Mouse (Mus musculus): ENCODE results near the gene 1700113H08Rik. TPM values are rescaled to one million over a fixed set of nuclear protein-coding genes. Genes with fewer than 3 reads are reported as not detected.

Gene 1700113H08Rik
- total and polyA plus RNA-seq, 2 experiments from 2014 or later, result 0.27 TPM; not detected in 1

DNA sequence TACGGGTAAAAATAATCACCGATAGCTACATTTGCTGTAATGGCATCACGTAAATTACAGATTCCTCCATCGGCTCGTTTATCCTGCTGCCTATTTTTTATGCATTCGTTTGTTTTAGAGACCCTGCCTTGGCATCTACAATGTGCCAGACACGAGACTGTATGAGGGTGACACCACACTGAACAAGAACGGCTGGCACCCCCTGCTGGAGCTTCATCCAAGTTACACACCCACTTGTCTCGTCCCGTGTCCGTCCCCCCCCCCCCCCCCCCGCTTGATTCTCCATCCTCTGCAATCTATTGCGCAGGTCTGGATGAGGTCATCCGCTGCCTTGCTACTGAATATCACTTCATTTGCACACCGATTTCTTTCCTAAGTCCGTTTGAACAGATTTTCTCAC, 37.1 kb upstream of the 1700113H08Rik start:
- H3K27me3 ChIP-seq (ENCODE audit: insufficient read depth, low read length), result no peaks in the 10 kb centered on the region
- DNase-seq (peak; percentile 74), ATAC-seq (peak; percentile 83)
- 0 out of 2 replicates have a peak, but pooled peaks cover 3% of the 10 kb centered on the region for H3K4me1 ChIP-seq (ENCODE audit: insufficient read depth)
- no peaks in the 10 kb centered on the region for H3K9me3 ChIP-seq (ENCODE audit: low read length)
- TF ChIP-seq CTCF (IDR thresholded peaks at IDR 0.05; ENCODE audit: low read depth), result peak; percentile 53
- H3K36me3 ChIP-seq (ENCODE audit: insufficient read depth), result no peaks in the 10 kb centered on the region
- 47% methylated on average over 15 of the region's 16 CpGs for WGBS
- no peak overlapping the region for H3K27ac ChIP-seq (ENCODE audit: low read depth, low read length)
- H3K9ac ChIP-seq, result no peak overlapping the region
- 0 out of 2 replicates have a peak overlapping the region, but pooled peaks have one; percentile 1 for H3K4me2 ChIP-seq (ENCODE audit: low read depth)
- no peak overlapping the region for H3K4me3 ChIP-seq (ENCODE audit: low read depth, low read length)

DNA sequence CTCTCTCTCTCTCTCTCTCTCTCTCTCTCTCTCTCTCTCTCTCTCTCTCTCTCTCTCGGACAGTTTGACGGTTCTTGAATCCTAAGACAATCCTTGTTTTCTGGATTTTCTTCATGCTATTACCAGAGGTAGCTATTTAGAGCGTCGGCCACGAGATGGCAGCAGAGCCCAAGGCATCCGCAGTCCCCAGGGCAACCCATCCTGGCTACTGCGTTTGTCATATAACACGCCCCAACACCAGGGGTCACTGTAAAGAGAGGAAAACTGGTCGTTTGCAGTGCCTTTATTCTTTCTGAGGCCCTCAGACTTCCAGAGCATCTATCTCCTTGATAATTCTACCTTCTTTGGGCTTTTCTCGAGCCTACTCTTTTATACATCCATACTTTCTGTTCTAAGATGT, 33.0 kb upstream of the 1700113H08Rik start:
- peak; percentile 95 for DNase-seq
- Histone ChIP-seq H3K4me3 (ENCODE audit: low read depth, low read length) (no peak overlapping the region), H3K4me1 (ENCODE audit: insufficient read depth) (no peaks in the 10 kb centered on the region), H3K27me3 (ENCODE audit: insufficient read depth, low read length) (no peaks in the 10 kb centered on the region), H3K9me3 (ENCODE audit: low read length) (no peaks in the 10 kb centered on the region), H3K9ac (no peak overlapping the region), H3K4me2 (ENCODE audit: low read depth) (no peak overlapping the region), H3K36me3 (ENCODE audit: insufficient read depth) (no peaks in the 10 kb centered on the region), H3K27ac (ENCODE audit: low read depth, low read length) (no peak overlapping the region)
- under 1% methylated on average over 9 of the region's 10 CpGs for WGBS
- TF ChIP-seq CTCF (IDR thresholded peaks at IDR 0.05; ENCODE audit: low read depth), result peak; percentile 98
- peak; percentile 95 for ATAC-seq

DNA sequence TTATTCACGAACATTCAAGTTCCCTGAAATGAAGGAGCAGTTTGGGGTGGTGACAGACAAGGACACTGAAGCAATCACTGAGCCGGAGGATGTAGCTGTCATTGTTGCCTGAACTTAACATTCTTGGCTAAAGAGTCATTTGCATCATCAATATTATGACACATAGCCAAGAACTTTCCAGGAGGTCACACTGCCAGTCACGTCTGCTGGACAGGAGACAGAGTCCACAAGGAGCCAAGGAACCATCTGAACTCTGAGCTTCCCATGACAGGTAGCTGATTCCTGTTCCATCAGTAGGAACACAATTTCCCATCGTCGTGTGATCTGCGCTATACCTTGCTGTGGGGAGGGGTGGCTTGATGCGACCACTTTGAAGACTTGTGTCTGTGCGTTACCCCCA, 25.1 kb upstream of the 1700113H08Rik start:
- 91% methylated on average over 8 of the region's 8 CpGs for WGBS
- no peaks in the 10 kb centered on the region for H3K27me3 ChIP-seq (ENCODE audit: insufficient read depth, low read length)
- no peak overlapping the region for H3K4me3 ChIP-seq (ENCODE audit: low read depth, low read length)
- no peak for DNase-seq
- H3K9ac ChIP-seq, result no peak overlapping the region
- H3K4me1 ChIP-seq (ENCODE audit: insufficient read depth), result no peaks in the 10 kb centered on the region
- no peak for ATAC-seq
- H3K27ac ChIP-seq (ENCODE audit: low read depth, low read length), result no peak overlapping the region
- H3K9me3 ChIP-seq (ENCODE audit: low read length), result no peaks in the 10 kb centered on the region
- H3K36me3 ChIP-seq (ENCODE audit: insufficient read depth), result no peaks in the 10 kb centered on the region
- no peak for TF ChIP-seq CTCF (IDR thresholded peaks at IDR 0.05; ENCODE audit: low read depth)
- H3K4me2 ChIP-seq (ENCODE audit: low read depth), result no peak overlapping the region

DNA sequence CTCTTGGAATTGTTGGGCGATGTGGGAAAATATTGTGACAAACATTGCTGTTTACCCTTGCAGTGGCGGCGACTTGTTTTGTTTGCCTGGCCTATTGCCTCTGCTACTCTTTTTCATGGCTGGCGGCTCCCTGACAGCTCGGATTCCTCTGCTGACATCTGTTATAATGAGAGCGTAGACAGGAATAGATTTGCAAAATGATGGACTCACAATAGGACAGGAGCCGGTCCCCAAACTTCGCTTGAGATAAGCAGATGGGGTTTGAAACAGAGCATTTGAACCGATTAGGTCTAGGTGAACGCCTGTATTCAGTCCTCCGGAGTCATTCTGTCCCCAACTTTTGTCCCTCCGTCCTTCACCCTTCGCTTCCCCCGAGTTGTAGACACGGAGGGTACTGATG, 22.0 kb upstream of the 1700113H08Rik start:
- Histone ChIP-seq H3K4me3 (ENCODE audit: low read depth, low read length) (no peak overlapping the region), H3K27me3 (ENCODE audit: insufficient read depth, low read length) (no peaks in the 10 kb centered on the region), H3K9me3 (ENCODE audit: low read length) (no peaks in the 10 kb centered on the region), H3K4me2 (ENCODE audit: low read depth) (no peak overlapping the region), H3K9ac (no peak overlapping the region), H3K27ac (ENCODE audit: low read depth, low read length) (no peak overlapping the region), H3K36me3 (ENCODE audit: insufficient read depth) (no peaks in the 10 kb centered on the region), H3K4me1 (ENCODE audit: insufficient read depth) (no peaks in the 10 kb centered on the region)
- TF ChIP-seq CTCF (IDR thresholded peaks at IDR 0.05; ENCODE audit: low read depth), result no peak
- DNase-seq, result peak; percentile 41
- WGBS, result 24% methylated on average over 15 of the region's 15 CpGs
- ATAC-seq, result peak; percentile 64

DNA sequence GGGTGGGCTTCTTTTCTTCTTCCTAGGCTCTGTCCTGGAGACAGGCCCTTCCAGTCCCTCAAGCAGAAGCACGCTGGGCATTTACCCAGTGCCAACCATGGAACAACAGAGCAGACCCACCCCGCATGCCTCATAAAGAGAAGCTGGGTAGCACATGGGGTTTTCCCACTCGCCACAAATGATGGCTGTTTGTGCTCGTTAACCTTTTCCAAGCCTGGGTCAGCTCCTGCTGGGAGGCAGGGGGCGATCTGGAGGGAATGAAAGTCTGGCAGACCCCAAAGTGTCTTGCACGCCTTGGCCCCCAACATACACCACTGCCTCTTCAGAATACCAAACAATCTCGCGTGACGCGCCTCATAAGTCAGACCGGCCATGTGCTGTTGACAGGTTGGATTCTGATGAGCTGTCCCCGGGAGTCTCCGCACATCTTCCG, 21.6 kb upstream of the 1700113H08Rik start:
- 38% methylated on average over 14 of the region's 14 CpGs for WGBS
- Histone ChIP-seq H3K27ac (ENCODE audit: low read depth, low read length) (no peak overlapping the region), H3K9me3 (ENCODE audit: low read length) (no peaks in the 10 kb centered on the region), H3K9ac (no peak overlapping the region), H3K36me3 (ENCODE audit: insufficient read depth) (no peaks in the 10 kb centered on the region), H3K27me3 (ENCODE audit: insufficient read depth, low read length) (no peaks in the 10 kb centered on the region), H3K4me2 (ENCODE audit: low read depth) (no peak overlapping the region), H3K4me1 (ENCODE audit: insufficient read depth) (no peaks in the 10 kb centered on the region), H3K4me3 (ENCODE audit: low read depth, low read length) (no peak overlapping the region)
- no peak for TF ChIP-seq CTCF (IDR thresholded peaks at IDR 0.05; ENCODE audit: low read depth)
- DNase-seq, result no peak
- ATAC-seq, result 0 out of 2 replicates have a peak, but pooled peaks have one; percentile 18

DNA sequence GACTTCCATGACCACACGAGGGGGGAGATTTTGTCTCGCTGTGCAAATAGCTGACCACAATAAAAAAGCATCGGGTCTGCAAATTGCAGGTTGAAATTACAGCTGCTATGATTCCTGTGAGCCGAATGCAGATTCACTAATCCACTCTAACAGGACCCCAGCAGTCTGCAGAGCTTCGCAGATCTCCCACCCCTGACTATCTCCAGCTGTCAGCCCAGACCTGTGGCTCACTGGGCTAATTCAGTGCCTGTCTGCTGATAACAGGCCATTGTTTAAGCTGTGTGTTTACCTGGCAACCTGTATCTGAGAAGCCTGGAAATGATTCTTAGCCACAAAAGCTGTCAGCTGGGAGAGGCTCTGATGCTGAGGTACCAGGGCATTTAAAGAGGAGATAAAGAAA, 20.8 kb upstream of the 1700113H08Rik start:
- no peak for DNase-seq
- Histone ChIP-seq H3K9ac (no peak overlapping the region), H3K4me3 (ENCODE audit: low read depth, low read length) (no peak overlapping the region), H3K9me3 (ENCODE audit: low read length) (no peaks in the 10 kb centered on the region), H3K36me3 (ENCODE audit: insufficient read depth) (no peaks in the 10 kb centered on the region), H3K27ac (ENCODE audit: low read depth, low read length) (no peak overlapping the region), H3K27me3 (ENCODE audit: insufficient read depth, low read length) (no peaks in the 10 kb centered on the region), H3K4me1 (ENCODE audit: insufficient read depth) (no peaks in the 10 kb centered on the region), H3K4me2 (ENCODE audit: low read depth) (no peak overlapping the region)
- no peak for TF ChIP-seq CTCF (IDR thresholded peaks at IDR 0.05; ENCODE audit: low read depth)
- WGBS, result 30% methylated on average over 5 of the region's 5 CpGs
- ATAC-seq, result no peak

DNA sequence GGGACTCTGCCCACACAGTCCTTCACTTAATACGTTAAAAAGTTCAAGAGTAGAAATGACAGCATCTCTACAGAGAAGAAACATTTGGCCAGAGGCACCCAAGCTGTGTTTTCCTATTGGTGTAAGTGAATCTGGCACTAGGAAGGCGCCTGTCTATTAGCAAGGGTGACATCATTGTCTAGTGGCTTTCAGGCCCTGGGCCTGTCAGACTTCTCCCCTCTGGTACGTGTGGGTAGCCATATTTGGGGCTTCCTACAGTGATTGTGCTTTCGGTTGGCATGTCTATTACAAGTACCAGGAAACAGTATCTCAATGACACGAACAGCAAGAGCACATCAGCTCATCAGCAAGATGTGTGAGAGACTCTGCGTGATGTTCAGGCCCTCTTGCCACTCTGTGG, 18.5 kb upstream of the 1700113H08Rik start:
- 79% methylated on average over 6 of the region's 6 CpGs for WGBS
- no peak for ATAC-seq
- no peak overlapping the region for H3K9ac ChIP-seq

More for the DNA sequence above, 18.5 kb upstream of the 1700113H08Rik start:
- H3K36me3 ChIP-seq (ENCODE audit: insufficient read depth), result no peaks in the 10 kb centered on the region
- H3K27me3 ChIP-seq (ENCODE audit: insufficient read depth, low read length), result no peaks in the 10 kb centered on the region
- no peak for TF ChIP-seq CTCF (IDR thresholded peaks at IDR 0.05; ENCODE audit: low read depth)
- H3K4me1 ChIP-seq (ENCODE audit: insufficient read depth), result no peaks in the 10 kb centered on the region
- no peak overlapping the region for H3K27ac ChIP-seq (ENCODE audit: low read depth, low read length)
- H3K4me3 ChIP-seq (ENCODE audit: low read depth, low read length), result no peak overlapping the region
- DNase-seq, result no peak
- no peaks in the 10 kb centered on the region for H3K9me3 ChIP-seq (ENCODE audit: low read length)
- no peak overlapping the region for H3K4me2 ChIP-seq (ENCODE audit: low read depth)

Measured in forebrain, postnatal 0 days (tissue).